17 mouse cellular contexts compared by ENCODE assay signal in the genomic region with DNA sequence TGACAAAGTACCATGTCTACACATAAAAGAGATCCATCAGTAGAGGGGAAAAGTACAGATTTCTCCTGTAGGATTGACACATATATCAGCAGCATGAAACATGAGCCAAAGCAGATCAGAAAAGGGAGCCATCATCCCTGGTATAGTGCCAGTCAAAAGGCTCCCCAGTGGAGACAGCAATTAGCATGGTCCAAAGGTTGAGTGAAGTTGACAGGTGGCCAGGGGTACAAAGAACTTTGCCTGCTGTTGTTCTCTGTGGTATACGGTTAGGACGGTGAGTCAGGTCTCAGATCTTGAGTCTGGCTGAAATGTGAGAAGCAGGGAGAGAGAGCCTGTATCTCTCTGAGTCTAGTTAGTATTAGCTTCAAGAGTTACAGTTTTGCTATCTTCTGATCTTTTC.
A peak's percentile ranks its signal among the peaks of the same experiment; 100 is the strongest.
DNase-seq lines count a peak whose midpoint lies in the region; TF ChIP-seq lines count a peak whose summit lies in the region.
"Had no signal": no experiment of that assay in that cellular context is flagged by ENCODE, and none has a peak within 500 bp of the region (broad histone marks: within the 10 kb centered on the region; RNA-seq: fewer than 3 reads in every experiment).

No protein-coding gene starts in this region.

- H3K4me3 ChIP-seq in liver, adult 2 months (ENCODE audit: insufficient read depth, low read depth, low read length): peak overlapping the region; percentile 12; the same call in 1 of the 2 replicates
- H3K4me3 ChIP-seq in myocyte: no peak overlapping the region
- H3K4me3 ChIP-seq: forebrain, embryonic 13.5 days; heart, embryonic 15.5 days; hindbrain, embryonic 15.5 days; liver, embryonic 15.5 days; neural tube, embryonic 13.5 days had no signal

- H3ac ChIP-seq in myocyte (ENCODE audit: control insufficient read depth, insufficient read length): no peak overlapping the region

- TF ChIP-seq CTCF in liver, adult 2 months (IDR thresholded peaks at IDR 0.05; ENCODE audit: low read depth, low read length): no peak

- H3K4me2 ChIP-seq in myocyte (ENCODE audit: low read depth): peak overlapping the region; percentile 61
- H3K4me2 ChIP-seq: forebrain, embryonic 13.5 days; heart, embryonic 15.5 days; hindbrain, embryonic 15.5 days; liver, embryonic 15.5 days; neural tube, embryonic 13.5 days had no signal

- peaks cover 3% of the 10 kb centered on the region; the same call in 1 of the 2 replicates for H3K4me1 ChIP-seq in liver, adult 2 months (ENCODE audit: control insufficient read depth, insufficient read depth, low read length)
- H3K4me1 ChIP-seq: heart, embryonic 15.5 days; hindbrain, embryonic 15.5 days; liver, embryonic 15.5 days; neural tube, embryonic 13.5 days had no signal

- no peak for TF ChIP-seq POLR2A in liver, adult 2 months (IDR thresholded peaks at IDR 0.05; ENCODE audit: extremely low read depth, insufficient read depth, low read length)
- no peak for TF ChIP-seq POLR2A in myocyte (IDR thresholded peaks at IDR 0.05; ENCODE audit: insufficient read length, low read depth)

- H3K27ac ChIP-seq in liver, adult 2 months (replicated peaks; ENCODE audit: insufficient read depth, low read depth, low read length): no peak overlapping the region
- H3K27ac ChIP-seq: forebrain, embryonic 13.5 days; heart, embryonic 15.5 days; hindbrain, embryonic 15.5 days; liver, embryonic 15.5 days; neural tube, embryonic 13.5 days had no signal

- H3K79me2 ChIP-seq in liver, adult 2 months (ENCODE audit: control insufficient read depth, insufficient read depth, low read length): no peaks in the 10 kb centered on the region
- no peaks in the 10 kb centered on the region for H3K79me2 ChIP-seq in myocyte (ENCODE audit: control insufficient read depth, insufficient read depth)

- no peaks in the 10 kb centered on the region for H3K36me3 ChIP-seq in liver, adult 2 months (ENCODE audit: control insufficient read depth, insufficient read depth, low read length)
- no peaks in the 10 kb centered on the region for H3K36me3 ChIP-seq in myocyte (ENCODE audit: control insufficient read depth, insufficient read depth)
- H3K36me3 ChIP-seq: heart, embryonic 15.5 days; hindbrain, embryonic 15.5 days; liver, embryonic 15.5 days; neural tube, embryonic 13.5 days had no signal

- H3K27me3 ChIP-seq in liver, adult 2 months (ENCODE audit: control insufficient read depth, insufficient read depth, low read length): no peaks in the 10 kb centered on the region
- H3K27me3 ChIP-seq in myocyte (ENCODE audit: control insufficient read depth, insufficient read depth, insufficient read length): no peaks in the 10 kb centered on the region
- H3K27me3 ChIP-seq: forebrain, embryonic 13.5 days; heart, embryonic 15.5 days; hindbrain, embryonic 15.5 days; liver, embryonic 15.5 days; neural tube, embryonic 13.5 days had no signal

- WGBS in liver, adult 2 months: 26% methylated on average over 2 of the region's 2 CpGs

- peak; percentile 5 for DNase-seq in embryo, embryonic 10.5 days (ENCODE audit: low spot score)
- DNase-seq in embryo, embryonic 10 days (ENCODE audit: low spot score): no peak
- peak; percentile 90 for DNase-seq in liver, adult 2 months (ENCODE audit: extremely low read depth, low read depth, low spot score)
- DNase-seq in liver: no peak
- peak; percentile 84 for DNase-seq in kidney, adult 9 months
- no peak for DNase-seq in spleen, adult 18-20 months
- DNase-seq in spleen, postnatal 14 days (ENCODE audit: low spot score in 2 of 2): no peak
- DNase-seq: B cell, adult 2 months; gastrocnemius, postnatal 25 days; right cerebral cortex, adult 18-20 months; thymus, postnatal 36 days had no signal

- no peak overlapping the region for H3K9ac ChIP-seq in liver, adult 2 months (ENCODE audit: low read depth, low read length)
- H3K9ac ChIP-seq: forebrain, embryonic 13.5 days; heart, embryonic 15.5 days; hindbrain, embryonic 15.5 days; liver, embryonic 15.5 days; neural tube, embryonic 13.5 days had no signal

TF ChIP-seq in myocyte, 11 proteins besides CTCF, POLR2A, EP300 and RAD21:
- TF ChIP-seq TCF12 (IDR thresholded peaks at IDR 0.05; ENCODE audit: insufficient read depth, poor library complexity, severe bottlenecking): peak; percentile 68
- TF ChIP-seq MYOG (IDR thresholded peaks at IDR 0.05; ENCODE audit: control insufficient read depth in 1 of 3, insufficient read depth in 1 of 3, insufficient read length in 2 of 3, low read depth in 2 of 3): peak in 1 of 3 experiments; percentile 5
- TF ChIP-seq TCF3 (IDR thresholded peaks at IDR 0.05; ENCODE audit: insufficient read length, low read depth): peak; percentile 25
- peak; percentile 72 to 99 (median 98) for TF ChIP-seq MYOD1 (IDR thresholded peaks at IDR 0.05; ENCODE audit: control insufficient read depth in 1 of 3, insufficient read length in 2 of 3, low read depth in 2 of 3)
- no peak for TF ChIP-seq REST (IDR thresholded peaks at IDR 0.05; ENCODE audit: insufficient read depth, insufficient read length)
- TF ChIP-seq E2F4 (IDR thresholded peaks at IDR 0.05; ENCODE audit: insufficient read depth): no peak
TF ChIP-seq in myocyte: peak in this region for 4.

Comparison
In these comparisons a context has a peak if more than half of its experiments do, and no peak if none do; other contexts are left out.
1. DNase-seq: peak in embryo, embryonic 10.5 days (single experiment), liver, adult 2 months (single experiment) and kidney, adult 9 months (single experiment); none in embryo, embryonic 10 days (single experiment), liver (single experiment), spleen, adult 18-20 months (0 of 2) and spleen, postnatal 14 days (0 of 2).